Mouse (Mus musculus): ENCODE measurements around the gene Grb7.
A peak's percentile ranks its signal among the peaks of the same experiment; 100 is the strongest.

The Grb7 gene

GRCm38 (mm10) chr11:98445679-98446078 is 515 bp upstream of the Grb7 start:
- DNase-seq (ENCODE audit: low read depth, low spot score), result no peak

- DNase-seq (ENCODE audit: low read depth, low spot score), result peak; percentile 77
Observed at GRCm38 (mm10) chr11:98446562-98447474, 624 bp downstream of the Grb7 start.

DNA sequence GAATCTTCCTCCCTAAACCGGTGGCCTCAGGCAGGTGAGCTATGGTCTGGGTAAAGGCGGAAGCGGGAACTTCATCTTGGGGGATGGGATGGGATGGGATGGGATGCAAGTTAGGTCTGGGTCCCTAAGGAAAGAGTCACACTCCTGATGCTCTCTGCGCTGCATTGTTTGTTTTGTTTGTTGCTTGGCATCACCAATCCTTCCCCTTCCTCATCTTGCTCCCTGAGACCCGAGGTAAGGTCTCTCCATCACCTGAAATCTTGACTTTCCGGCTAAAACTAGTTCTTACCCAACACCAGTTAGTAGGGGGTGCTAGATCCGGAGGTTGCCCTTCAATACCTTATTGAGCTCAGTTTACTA is 1.3 kb downstream of the Grb7 start:
- DNase-seq (ENCODE audit: low read depth, low spot score), result peak; percentile 28

- DNase-seq (ENCODE audit: low read depth, low spot score), result peak; percentile 54
Observed at GRCm38 (mm10) chr11:98448191-98448790, 2.1 kb downstream of the Grb7 start.

DNA sequence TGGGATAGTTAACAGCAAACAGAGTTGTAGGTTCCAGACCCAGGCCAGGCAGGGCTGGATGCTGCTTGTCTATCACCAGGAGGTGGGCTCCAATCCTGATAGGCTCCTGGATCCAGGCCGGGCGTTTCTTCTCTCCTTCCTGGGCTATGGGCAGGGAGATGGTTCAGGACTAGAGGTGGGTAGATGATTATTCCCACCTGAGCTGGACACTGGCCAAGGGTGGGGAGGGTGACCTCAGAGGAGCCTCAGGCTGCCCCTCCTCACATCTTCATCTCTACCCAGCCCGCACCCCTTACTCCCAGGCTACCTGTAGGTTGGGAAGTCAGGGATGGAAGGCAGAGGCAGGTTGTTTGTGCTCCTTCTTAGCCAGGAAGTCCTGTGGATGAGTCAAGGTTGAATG is 3.2 kb downstream of the Grb7 start:
- no peak for DNase-seq (ENCODE audit: low read depth, low spot score)

DNA sequence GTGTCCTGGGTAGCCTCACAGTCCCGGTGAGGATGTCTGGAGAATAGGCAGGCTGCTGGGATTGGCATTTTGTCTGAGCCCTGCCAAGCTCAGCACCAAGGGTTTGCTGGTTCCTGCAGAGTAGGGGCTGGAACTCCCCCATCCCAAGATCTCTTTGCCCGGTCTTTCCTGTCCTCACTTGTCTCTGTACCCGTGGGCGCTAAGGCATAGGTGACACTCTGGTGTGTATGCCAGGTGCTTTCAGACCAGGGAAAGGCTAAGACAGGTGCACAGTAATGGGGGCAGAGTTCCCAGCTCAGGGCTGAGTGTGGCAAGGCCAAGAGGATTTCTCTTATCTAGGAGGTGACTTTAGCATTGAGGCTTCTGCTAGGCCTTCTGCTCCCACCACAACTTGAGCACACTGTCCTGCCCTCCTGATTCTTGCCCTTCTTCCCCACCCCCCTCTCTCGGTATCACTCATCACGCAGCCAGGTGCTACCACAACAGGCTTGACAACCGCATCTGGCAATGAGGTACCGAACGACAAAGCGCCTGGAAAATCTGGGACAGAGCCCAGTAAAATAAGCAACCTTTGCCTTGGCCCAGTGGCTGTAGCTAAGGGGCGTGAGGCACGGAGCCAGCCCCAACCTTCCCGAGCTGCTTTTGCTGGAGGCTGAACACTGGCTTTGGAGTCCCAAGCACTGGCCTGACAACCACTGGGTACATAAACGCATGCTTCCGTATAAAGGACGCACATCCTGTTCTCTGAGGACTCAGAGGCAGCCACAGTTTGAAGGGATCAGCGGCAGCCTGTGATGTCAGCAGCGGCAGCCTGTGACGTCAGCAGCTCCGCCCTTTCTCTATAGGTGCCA is 4.0 kb downstream of the Grb7 start:
- DNase-seq (ENCODE audit: low read depth, low spot score), result peak; percentile 37

- DNase-seq (ENCODE audit: low read depth, low spot score), result peak; percentile 87
Observed at GRCm38 (mm10) chr11:98455484-98455883, 9.3 kb downstream of the Grb7 start.

- no peak for DNase-seq (ENCODE audit: low read depth, low spot score)
Observed at GRCm38 (mm10) chr11:98456545-98456944, 10.4 kb downstream of the Grb7 start.

DNA sequence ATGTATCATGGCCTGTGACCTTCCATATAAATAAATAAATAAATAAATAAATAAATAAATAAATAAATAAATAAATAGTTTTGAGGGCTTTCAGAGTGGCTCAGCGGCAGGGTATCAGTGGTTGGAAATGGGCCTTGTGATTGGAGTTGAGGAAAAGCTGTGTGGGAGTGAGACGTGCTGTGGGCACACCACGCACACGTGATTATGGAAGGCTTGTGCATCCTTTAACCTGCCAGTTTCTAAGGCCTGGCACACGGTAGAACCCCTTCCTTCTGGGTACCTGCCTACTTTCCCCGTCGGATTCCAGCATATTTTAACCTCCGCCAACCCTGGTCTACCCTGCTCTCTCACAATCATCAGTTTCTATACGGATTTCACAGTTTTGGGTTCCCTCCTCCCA is 10.8 kb downstream of the Grb7 start:
- DNase-seq (ENCODE audit: low read depth, low spot score), result no peak

- peak; percentile 92 for DNase-seq (ENCODE audit: low read depth, low spot score)
Observed at GRCm38 (mm10) chr11:98457367-98458120, 11.3 kb downstream of the Grb7 start.

DNA sequence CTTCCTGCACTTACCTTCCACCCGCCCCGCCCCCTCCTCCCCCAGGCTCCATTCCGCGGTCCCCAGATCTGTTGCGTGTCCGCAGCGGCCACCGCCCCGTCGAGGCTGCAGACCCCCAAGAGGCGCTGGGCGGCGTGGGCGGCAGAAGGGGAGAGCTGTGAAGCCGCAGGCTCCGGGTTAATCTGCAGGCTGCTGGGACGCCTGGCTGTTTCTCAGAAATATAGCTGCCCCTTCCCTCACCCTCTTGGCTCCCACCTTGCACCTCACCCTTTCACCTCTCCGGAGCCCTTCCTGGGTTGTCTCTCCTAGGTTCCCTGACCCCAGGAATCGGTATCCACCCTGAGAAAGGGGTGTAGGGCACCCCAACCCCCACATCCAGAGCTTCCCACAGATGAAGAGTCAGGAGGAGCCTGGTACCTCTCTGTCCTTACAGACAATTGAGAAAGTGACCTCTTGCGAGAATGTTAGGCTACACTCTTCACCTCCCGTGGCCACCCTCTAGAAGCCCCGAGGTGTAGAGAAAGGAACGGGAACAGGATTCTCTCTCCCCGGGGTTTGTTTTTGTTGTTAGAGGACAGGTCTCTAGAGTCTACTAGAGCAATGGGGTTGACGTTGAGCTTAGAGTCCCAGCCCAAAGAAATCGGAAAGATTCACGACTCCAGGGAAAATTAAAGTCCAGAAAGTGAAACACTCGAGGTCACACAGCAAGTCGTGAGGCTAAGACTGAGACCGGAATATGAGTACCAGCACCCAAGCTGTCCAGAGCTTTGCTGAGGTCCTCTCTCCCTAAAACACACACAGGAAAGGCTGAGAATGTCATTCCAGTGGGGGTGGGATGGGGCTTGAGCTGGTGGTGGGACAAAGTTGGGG is 12.2 kb downstream of the Grb7 start:
- DNase-seq (ENCODE audit: low read depth, low spot score), result no peak

GRCm38 (mm10) chr11:98459071-98459741 is 13.0 kb downstream of the Grb7 start:
- DNase-seq (ENCODE audit: low read depth, low spot score), result no peak

DNA sequence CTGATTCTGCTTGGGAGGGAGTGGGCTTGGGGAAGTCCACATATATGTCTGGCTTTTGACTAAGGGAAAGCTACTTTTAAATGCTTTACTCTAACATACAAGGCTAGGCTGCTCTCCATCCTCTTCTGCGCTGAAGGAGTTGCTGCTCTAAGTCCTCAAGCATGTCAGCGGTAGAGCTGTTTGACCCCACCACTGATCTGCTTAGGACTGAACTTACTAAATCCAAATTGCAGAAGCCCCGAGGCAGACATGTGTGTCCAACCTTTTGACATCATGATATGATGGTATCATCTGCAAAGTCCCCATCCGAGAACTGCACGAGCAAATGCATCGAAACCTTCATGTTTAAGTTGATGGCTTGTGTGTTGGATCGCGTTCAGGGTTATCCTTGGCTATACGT is 13.7 kb downstream of the Grb7 start:
- DNase-seq (ENCODE audit: low read depth, low spot score), result no peak

DNA sequence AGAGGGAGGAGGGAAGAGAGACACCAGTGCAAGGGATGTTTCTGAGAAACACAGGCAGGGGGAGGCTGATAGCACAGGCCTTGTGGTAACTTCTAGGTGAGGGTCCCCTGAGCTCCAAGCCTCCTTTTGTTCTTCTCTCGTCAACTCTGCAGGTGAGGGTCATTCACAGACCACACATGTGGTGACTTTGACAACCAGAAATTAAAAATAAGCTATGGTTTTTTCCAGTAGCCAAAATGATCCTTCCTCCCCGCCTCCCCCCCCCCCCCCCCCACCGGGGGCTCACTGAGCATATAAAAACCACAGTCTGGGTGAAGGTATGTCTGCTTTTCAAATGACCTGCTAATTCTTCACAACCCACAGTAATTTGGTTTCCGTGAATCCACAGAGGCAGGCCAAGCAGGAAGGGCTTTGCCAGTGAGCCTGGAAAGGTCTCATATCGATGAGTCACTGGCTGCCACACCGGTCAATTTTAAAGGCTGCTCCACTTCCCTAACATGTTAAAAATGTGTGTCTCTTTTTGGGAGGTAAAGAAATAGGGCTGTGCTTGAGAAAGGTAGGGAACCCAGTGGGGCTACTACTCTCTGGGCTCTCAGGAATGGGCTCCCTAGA is 15.0 kb downstream of the Grb7 start:
- DNase-seq (ENCODE audit: low read depth, low spot score), result no peak

DNA sequence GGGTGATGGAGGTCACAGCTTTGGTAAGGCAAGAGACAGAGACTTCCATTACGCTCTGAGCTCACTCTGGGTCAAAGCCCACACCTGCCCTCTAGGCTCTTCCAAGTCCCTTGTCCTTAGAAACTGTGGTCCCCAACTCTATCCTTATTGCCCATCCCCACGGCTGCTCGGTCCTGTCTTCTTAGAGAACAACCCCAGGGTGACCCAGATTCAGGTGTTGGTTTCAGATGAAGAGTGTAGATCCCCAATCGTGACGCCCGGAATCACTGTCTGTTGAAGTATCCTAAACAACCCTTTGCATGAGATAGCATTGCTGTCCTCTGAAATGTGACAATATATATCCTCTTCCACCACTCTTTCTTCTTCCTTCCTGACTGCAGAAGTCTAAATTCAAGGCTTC is 16.1 kb downstream of the Grb7 start:
- DNase-seq (ENCODE audit: low read depth, low spot score), result no peak

DNA sequence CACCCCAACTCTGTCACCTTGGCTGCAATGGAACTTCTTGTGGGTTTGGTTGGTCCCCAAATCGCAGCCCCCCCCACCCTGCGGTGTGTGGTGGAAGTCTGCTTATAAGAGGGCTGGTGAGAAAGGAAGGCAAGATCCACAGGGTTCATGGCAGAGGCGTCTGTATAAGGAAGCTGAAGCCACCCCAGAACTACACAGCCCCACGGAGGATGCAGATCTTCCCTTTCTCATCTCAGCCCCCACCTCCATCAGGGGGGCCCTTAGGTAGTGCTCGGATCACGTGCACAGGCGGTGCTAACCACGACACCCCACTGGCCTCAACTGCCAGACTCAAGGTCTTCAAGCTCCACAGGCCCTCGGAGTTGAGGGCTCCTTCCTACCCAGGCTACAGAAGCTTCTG is 17.7 kb downstream of the Grb7 start:
- no peak for DNase-seq (ENCODE audit: low read depth, low spot score)

DNA sequence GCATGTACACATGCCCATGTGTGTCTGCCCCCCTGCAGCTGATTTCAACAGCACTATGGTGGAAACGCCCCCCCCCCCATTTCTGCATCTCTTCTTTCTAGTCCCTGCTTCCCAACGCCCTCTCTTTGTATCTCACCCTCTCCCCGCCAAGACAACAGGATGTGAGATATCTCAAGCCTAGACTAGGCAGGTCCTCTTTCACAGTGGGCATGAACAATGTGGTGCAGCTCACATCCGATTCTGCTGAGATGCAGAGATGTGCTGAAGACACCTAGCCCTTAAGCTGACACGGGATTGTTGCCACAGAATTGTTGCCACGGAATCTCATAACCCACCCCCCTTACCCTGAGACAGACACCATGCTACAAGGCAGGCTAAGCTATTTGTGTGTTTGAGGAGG is 18.3 kb downstream of the Grb7 start:
- no peak for DNase-seq (ENCODE audit: low read depth, low spot score)

DNA sequence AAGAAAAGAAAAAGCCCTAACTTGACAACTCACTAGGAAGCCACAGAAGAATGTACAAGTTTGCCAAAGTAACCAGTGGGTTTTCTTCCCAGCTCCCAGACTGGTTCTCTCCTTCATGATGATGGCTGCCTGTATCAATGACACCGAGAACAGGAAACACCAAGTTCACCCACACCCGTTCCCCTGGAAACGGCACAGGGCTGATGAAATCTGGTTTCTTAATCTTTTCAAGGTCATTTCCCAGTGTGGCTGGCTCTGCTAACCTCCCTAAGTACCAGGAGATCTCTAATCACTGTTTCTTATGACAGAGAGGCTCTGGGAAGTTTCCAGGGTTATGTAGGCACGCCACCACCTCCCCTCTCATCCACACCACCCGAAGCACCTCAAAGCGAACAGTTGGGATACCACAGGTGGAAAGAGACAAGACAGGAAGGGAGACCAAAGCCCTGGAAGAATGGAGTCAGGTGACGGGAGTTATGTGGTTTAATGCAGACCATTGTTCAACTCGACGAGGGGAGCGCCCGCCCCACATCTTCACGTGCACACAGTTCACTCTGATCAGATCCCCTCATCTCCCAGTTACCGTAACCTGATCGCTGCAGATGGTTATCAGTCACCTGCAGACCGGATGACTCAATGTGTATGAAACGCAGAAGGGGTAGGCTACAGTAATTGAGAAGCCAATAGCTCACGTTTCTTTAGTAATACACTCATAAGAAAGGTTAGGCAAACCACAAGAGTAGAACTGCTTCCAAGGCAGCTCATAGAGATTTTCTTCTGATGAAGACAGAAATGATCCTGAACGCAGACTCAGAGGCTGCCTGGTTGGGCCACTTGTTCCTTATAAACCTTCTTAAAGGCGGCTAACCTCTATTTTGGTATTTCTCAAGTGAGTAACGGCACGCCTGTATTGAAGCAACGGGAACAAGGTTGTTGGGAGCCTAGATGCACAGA is 23.8 kb downstream of the Grb7 start:
- peak; percentile 68 for DNase-seq (ENCODE audit: low read depth, low spot score)
